Mouse (Mus musculus): ENCODE measurements around the gene Cdc42ep4. TPM values are rescaled to one million over a fixed set of nuclear protein-coding genes. Genes with fewer than 3 reads are reported as not detected.

Cdc42ep4 gene
- total RNA-seq, 1 experiment = 17.8 TPM

- no peak overlapping the region for H3K9ac ChIP-seq (ENCODE audit: insufficient read depth, low read depth, low read length, poor library complexity, severe bottlenecking)
- in situ Hi-C loops (cut with MboI; ENCODE audit: low sequenced_read_pairs in 2 of 2, unreplicated experiment in 2 of 2) = no loop called here
- TF ChIP-seq HCFC1 (IDR thresholded peaks at IDR 0.05; ENCODE audit: borderline replicate concordance, insufficient read depth, low read length) (no peak), MAFK (IDR thresholded peaks at IDR 0.05; ENCODE audit: insufficient read depth, low read depth, low read length) (no peak), ZC3H11A (IDR thresholded peaks at IDR 0.05; ENCODE audit: borderline replicate concordance, low read depth, low read length) (no peak), CHD2 (IDR thresholded peaks at IDR 0.05; ENCODE audit: low read depth, low read length) (no peak), ZNF384 (IDR thresholded peaks at IDR 0.05; ENCODE audit: low read depth, low read length) (no peak)
- DNase-seq (ENCODE audit: low read depth, low spot score) = no peak
- peaks cover 0 to 29% of the 10 kb centered on the region in 2 experiments; a peak in 2 of 4 replicates for H3K4me1 ChIP-seq (ENCODE audit: control insufficient read depth in 2 of 2, insufficient read depth in 2 of 2, low read length in 2 of 2, poor library complexity in 1 of 2)
- no peaks in the 10 kb centered on the region for H3K36me3 ChIP-seq (ENCODE audit: control insufficient read depth, insufficient read depth, low read length, poor library complexity, severe bottlenecking)
- H3K4me3 ChIP-seq (ENCODE audit: insufficient read depth in 1 of 2, low read depth in 1 of 2, low read length in 2 of 2, poor library complexity in 1 of 2, severe bottlenecking in 1 of 2) = peak overlapping the region in 1 of 2 experiments; percentile 30; a peak in 1 of 4 replicates
- H3K9me3 ChIP-seq (ENCODE audit: control insufficient read depth, insufficient read depth, low read depth, low read length) = no peaks in the 10 kb centered on the region
- no peak overlapping the region for H3K27ac ChIP-seq (ENCODE audit: insufficient read depth, low read depth, low read length, poor library complexity, severe bottlenecking)
Measured at GRCm38 (mm10) chr11:113779680-113780041, 28.0 kb upstream of the Cdc42ep4 start.

GRCm38 (mm10) chr11:113778733-113779679 lies 27.3 kb upstream of the Cdc42ep4 start:
- H3K4me1 ChIP-seq (ENCODE audit: control insufficient read depth in 2 of 2, insufficient read depth in 2 of 2, low read length in 2 of 2, poor library complexity in 1 of 2) = peaks cover 0 to 25% of the 10 kb centered on the region in 2 experiments; a peak in 2 of 4 replicates
- H3K4me3 ChIP-seq (ENCODE audit: insufficient read depth in 1 of 2, low read depth in 1 of 2, low read length in 2 of 2, poor library complexity in 1 of 2, severe bottlenecking in 1 of 2) = peak overlapping the region; percentile 30 to 31; a peak in 3 of 4 replicates
- H3K9me3 ChIP-seq (ENCODE audit: control insufficient read depth, insufficient read depth, low read depth, low read length) = no peaks in the 10 kb centered on the region
- in situ Hi-C loops (cut with MboI; ENCODE audit: low sequenced_read_pairs in 2 of 2, unreplicated experiment in 2 of 2) = no loop called here
- no peak overlapping the region for H3K27ac ChIP-seq (ENCODE audit: insufficient read depth, low read depth, low read length, poor library complexity, severe bottlenecking)
- H3K36me3 ChIP-seq (ENCODE audit: control insufficient read depth, insufficient read depth, low read length, poor library complexity, severe bottlenecking) = no peaks in the 10 kb centered on the region
- H3K9ac ChIP-seq (ENCODE audit: insufficient read depth, low read depth, low read length, poor library complexity, severe bottlenecking) = no peak overlapping the region
- TF ChIP-seq ZNF384 (IDR thresholded peaks at IDR 0.05; ENCODE audit: low read depth, low read length) (no peak), CHD2 (IDR thresholded peaks at IDR 0.05; ENCODE audit: low read depth, low read length) (no peak), ZC3H11A (IDR thresholded peaks at IDR 0.05; ENCODE audit: borderline replicate concordance, low read depth, low read length) (no peak), MAFK (IDR thresholded peaks at IDR 0.05; ENCODE audit: insufficient read depth, low read depth, low read length) (no peak), HCFC1 (IDR thresholded peaks at IDR 0.05; ENCODE audit: borderline replicate concordance, insufficient read depth, low read length) (no peak)
- DNase-seq (ENCODE audit: low read depth, low spot score) = no peak

- H3K4me1 ChIP-seq (ENCODE audit: control insufficient read depth in 2 of 2, insufficient read depth in 2 of 2, low read length in 2 of 2, poor library complexity in 1 of 2) = peaks cover 0 to 25% of the 10 kb centered on the region in 2 experiments; a peak in 2 of 4 replicates
- no peak for DNase-seq (ENCODE audit: low read depth, low spot score)
- no peak overlapping the region for H3K9ac ChIP-seq (ENCODE audit: insufficient read depth, low read depth, low read length, poor library complexity, severe bottlenecking)
- no peak for TF ChIP-seq CHD2 (IDR thresholded peaks at IDR 0.05; ENCODE audit: low read depth, low read length)
- TF ChIP-seq HCFC1 (IDR thresholded peaks at IDR 0.05; ENCODE audit: borderline replicate concordance, insufficient read depth, low read length) = no peak
- TF ChIP-seq ZC3H11A (IDR thresholded peaks at IDR 0.05; ENCODE audit: borderline replicate concordance, low read depth, low read length) = no peak
- TF ChIP-seq MAFK (IDR thresholded peaks at IDR 0.05; ENCODE audit: insufficient read depth, low read depth, low read length) = no peak
- TF ChIP-seq ZNF384 (IDR thresholded peaks at IDR 0.05; ENCODE audit: low read depth, low read length) = no peak
- no peaks in the 10 kb centered on the region for H3K36me3 ChIP-seq (ENCODE audit: control insufficient read depth, insufficient read depth, low read length, poor library complexity, severe bottlenecking)
- in situ Hi-C loops (cut with MboI; ENCODE audit: low sequenced_read_pairs in 2 of 2, unreplicated experiment in 2 of 2) = no loop called here
- no peaks in the 10 kb centered on the region for H3K9me3 ChIP-seq (ENCODE audit: control insufficient read depth, insufficient read depth, low read depth, low read length)
- H3K27ac ChIP-seq (ENCODE audit: insufficient read depth, low read depth, low read length, poor library complexity, severe bottlenecking) = no peak overlapping the region
- no peak overlapping the region for H3K4me3 ChIP-seq (ENCODE audit: insufficient read depth in 1 of 2, low read depth in 1 of 2, low read length in 2 of 2, poor library complexity in 1 of 2, severe bottlenecking in 1 of 2)
Measured at GRCm38 (mm10) chr11:113777878-113778464, 26.3 kb upstream of the Cdc42ep4 start.

- Histone ChIP-seq H3K4me1 (ENCODE audit: control insufficient read depth in 2 of 2, insufficient read depth in 2 of 2, low read length in 2 of 2, poor library complexity in 1 of 2) (peaks cover 0 to 25% of the 10 kb centered on the region in 2 experiments; a peak in 2 of 4 replicates), H3K9ac (ENCODE audit: insufficient read depth, low read depth, low read length, poor library complexity, severe bottlenecking) (no peak overlapping the region)
- TF ChIP-seq HCFC1 (IDR thresholded peaks at IDR 0.05; ENCODE audit: borderline replicate concordance, insufficient read depth, low read length) (no peak), ZC3H11A (IDR thresholded peaks at IDR 0.05; ENCODE audit: borderline replicate concordance, low read depth, low read length) (no peak), CHD2 (IDR thresholded peaks at IDR 0.05; ENCODE audit: low read depth, low read length) (no peak), MAFK (IDR thresholded peaks at IDR 0.05; ENCODE audit: insufficient read depth, low read depth, low read length) (no peak), ZNF384 (IDR thresholded peaks at IDR 0.05; ENCODE audit: low read depth, low read length) (no peak)
Measured at GRCm38 (mm10) chr11:113776851-113777511, 25.3 kb upstream of the Cdc42ep4 start.

More at GRCm38 (mm10) chr11:113776851-113777511, 25.3 kb upstream of the Cdc42ep4 start:
- Histone ChIP-seq H3K9me3 (ENCODE audit: control insufficient read depth, insufficient read depth, low read depth, low read length) (no peaks in the 10 kb centered on the region), H3K27ac (ENCODE audit: insufficient read depth, low read depth, low read length, poor library complexity, severe bottlenecking) (no peak overlapping the region), H3K4me3 (ENCODE audit: insufficient read depth in 1 of 2, low read depth in 1 of 2, low read length in 2 of 2, poor library complexity in 1 of 2, severe bottlenecking in 1 of 2) (no peak overlapping the region), H3K36me3 (ENCODE audit: control insufficient read depth, insufficient read depth, low read length, poor library complexity, severe bottlenecking) (no peaks in the 10 kb centered on the region)
- in situ Hi-C loops (cut with MboI; ENCODE audit: low sequenced_read_pairs in 2 of 2, unreplicated experiment in 2 of 2) = no loop called here
- DNase-seq (ENCODE audit: low read depth, low spot score) = no peak
